Mouse (Mus musculus): Measurements from ENCODE around the gene 4930544G11Rik. TPM values are rescaled to one million over a fixed set of nuclear protein-coding genes. Genes with fewer than 3 reads are reported as not detected.

4930544G11Rik gene
- polyA plus RNA-seq (2017; shearing (Covaris generic)) = 0.12 TPM

DNA sequence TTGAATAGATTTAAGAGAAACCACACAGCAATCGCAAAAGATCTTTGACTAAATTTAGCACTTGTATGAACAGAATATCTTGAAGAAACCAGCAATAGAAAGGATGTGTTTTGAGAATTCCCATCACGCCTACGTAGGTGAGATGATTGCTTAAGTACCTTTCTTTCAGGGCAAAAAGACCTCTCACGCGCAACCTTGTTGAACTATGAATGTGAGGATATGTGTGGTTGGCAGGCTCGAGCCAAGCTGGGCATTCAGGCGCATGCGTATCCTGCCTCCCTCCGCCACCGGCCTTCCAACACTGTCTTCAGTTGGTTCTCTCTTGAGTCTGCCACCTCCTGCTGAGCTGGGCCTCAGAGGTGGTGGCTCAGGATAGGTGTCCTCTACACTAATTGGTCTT lies at the start of gene 4930544G11Rik:
TSS of gene 4930544G11Rik (plus strand) at position 301 of the 400 bp plus-strand sequence.

Other genes starting within 250 kb of the 4930544G11Rik start
- 2.6 TPM for gene Prdm5, start 173.6 kb upstream of the 4930544G11Rik start, polyA plus RNA-seq (2017; shearing (Covaris generic))